Mouse (Mus musculus) C2C12 (cell line): ENCODE results near the gene Ltb4r1. TPM values are rescaled to one million over a fixed set of nuclear protein-coding genes. Genes with fewer than 3 reads are reported as not detected.

Experiments used
- H3K27me3 ChIP-seq: one replicate; pipeline ENCODE4 v1.6.1; 2011; ENCODE audit not compliant: control insufficient read depth, insufficient read depth, insufficient read length
- H3K36me3 ChIP-seq: one replicate; pipeline ENCODE4 v1.6.1; 2011; ENCODE audit not compliant: control insufficient read depth, insufficient read depth
- H3K4me3 ChIP-seq: one replicate; pipeline ENCODE4 v1.5.1; 2011; ENCODE audit warnings: mild to moderate bottlenecking, control low read depth; ENCODE audit not compliant: poor library complexity, insufficient read depth, severe bottlenecking
- H3K79me2 ChIP-seq: one replicate; pipeline ENCODE4 v1.6.1; 2011; ENCODE audit not compliant: control insufficient read depth, insufficient read depth
- H3K79me3 ChIP-seq: one replicate; pipeline ENCODE4 v1.6.1; 2011; ENCODE audit warnings: low read depth, control low read depth
- H3ac ChIP-seq: one replicate; pipeline ENCODE3; 2011; ENCODE audit warnings: low read depth; ENCODE audit not compliant: control insufficient read depth, insufficient read length
- CEBPB ChIP-seq: IDR thresholded peaks from one replicate; pipeline ENCODE4 v1.6.1; 2011; ENCODE audit warnings: low read depth, mild to moderate bottlenecking, control low read depth, moderate library complexity
- CTCF ChIP-seq: IDR thresholded peaks from one replicate; pipeline ENCODE4 v1.5.1; 2011; ENCODE audit not compliant: control insufficient read depth, insufficient read depth, insufficient read length
- FOSL1 ChIP-seq: IDR thresholded peaks from one replicate; pipeline ENCODE4 v1.8.0; 2011; ENCODE audit warnings: mild to moderate bottlenecking, low read length; ENCODE audit not compliant: poor library complexity, insufficient read depth, severe bottlenecking
- MAX ChIP-seq: IDR thresholded peaks from one replicate; pipeline ENCODE4 v1.6.1; 2011; ENCODE audit warnings: mild to moderate bottlenecking, control low read depth
- MYOD1 ChIP-seq: IDR thresholded peaks from one replicate; pipeline ENCODE4 v1.6.1; 2011; ENCODE audit warnings: low read depth; ENCODE audit not compliant: control insufficient read depth, insufficient read length
- MYOG ChIP-seq: IDR thresholded peaks from one replicate; pipeline ENCODE4 v1.6.1; 2011; ENCODE audit not compliant: control insufficient read depth, insufficient read length; ENCODE audit errors: extremely low read depth
- USF1 ChIP-seq: IDR thresholded peaks from one replicate; pipeline ENCODE4 v1.6.1; 2011; ENCODE audit warnings: low read depth, mild to moderate bottlenecking, control low read depth, moderate library complexity
- polyA plus RNA-seq: library from polyadenylated mRNA; unstranded; fragments of >200 nt; fragmentation: generic; extraction: Trizol; gene quantifications from one replicate; pipeline ENCODE4 v1.2.1, GENCODE M21; 2012; ENCODE audit warnings: missing spikeins

Ltb4r1 gene
- polyA plus RNA-seq, 1 experiment = 0.05 TPM

- Histone ChIP-seq H3K36me3 (no peaks in the 10 kb centered on the region), H3K27me3 (peaks cover 13% of the 10 kb centered on the region), H3ac (no peak overlapping the region), H3K79me2 (no peaks in the 10 kb centered on the region), H3K4me3 (no peak overlapping the region), H3K79me3 (no peaks in the 10 kb centered on the region)
- TF ChIP-seq USF1 (no peak), FOSL1 (no peak), MYOD1 (no peak), MAX (no peak), CEBPB (no peak), MYOG (no peak), CTCF (no peak)
Measured at GRCm38 (mm10) chr14:55778686-55779085, 12.9 kb downstream of the Ltb4r1 start.

- no peaks in the 10 kb centered on the region for H3K36me3 ChIP-seq
- H3K79me2 ChIP-seq = no peaks in the 10 kb centered on the region
- H3K27me3 ChIP-seq = peaks cover 5% of the 10 kb centered on the region
- no peak overlapping the region for H3ac ChIP-seq
- no peak for TF ChIP-seq MYOG
- H3K79me3 ChIP-seq = no peaks in the 10 kb centered on the region
- no peak overlapping the region for H3K4me3 ChIP-seq
Measured at GRCm38 (mm10) chr14:55779656-55780055, 13.9 kb downstream of the Ltb4r1 start.

DNA sequence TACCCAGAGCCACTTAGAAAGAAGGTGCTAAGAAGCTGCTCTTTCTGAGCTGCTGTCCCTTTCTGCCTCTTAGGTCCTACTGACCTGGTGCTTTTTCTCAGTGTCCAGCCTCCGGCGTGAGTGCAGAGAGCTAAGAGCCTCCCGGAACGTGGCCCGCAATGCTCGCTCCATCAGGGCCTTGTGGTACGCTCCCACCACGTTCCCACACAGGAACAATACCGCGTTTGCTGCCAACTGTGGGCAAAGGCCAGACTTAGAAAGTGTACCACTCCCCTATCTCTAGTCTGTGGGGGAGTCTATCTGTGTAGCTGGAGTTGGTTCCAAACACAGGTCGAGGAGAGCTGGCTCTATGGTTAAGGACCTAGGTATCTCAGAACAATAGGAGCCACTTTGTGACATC is 15.0 kb downstream of the Ltb4r1 start:
- TF ChIP-seq MYOG (no peak), USF1 (no peak), MYOD1 (no peak), CEBPB (no peak), CTCF (no peak), MAX (no peak), FOSL1 (no peak)
- no peak overlapping the region for H3K4me3 ChIP-seq
- no peaks in the 10 kb centered on the region for H3K79me3 ChIP-seq
- H3K27me3 ChIP-seq = no peaks in the 10 kb centered on the region
- H3K36me3 ChIP-seq = no peaks in the 10 kb centered on the region
- no peak overlapping the region for H3ac ChIP-seq
- no peaks in the 10 kb centered on the region for H3K79me2 ChIP-seq

DNA sequence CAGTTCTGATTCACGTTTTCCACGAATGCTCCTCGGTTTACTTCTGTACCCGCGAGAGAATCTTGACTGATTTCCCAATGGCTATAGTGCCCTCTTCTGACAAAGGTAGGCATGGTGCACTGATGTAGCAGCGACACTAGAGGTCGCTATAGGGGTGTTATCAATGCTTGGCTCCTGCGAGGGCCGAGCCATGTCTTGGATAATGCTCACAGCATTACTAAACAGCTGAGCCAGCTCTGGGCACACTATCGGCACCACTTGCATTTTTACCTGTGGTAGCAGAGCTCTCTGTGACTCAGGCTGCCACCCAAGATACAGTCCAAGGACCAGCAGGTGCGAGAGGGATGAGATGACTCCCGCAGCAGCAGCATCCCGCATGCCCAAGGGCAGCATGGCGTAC is 15.5 kb downstream of the Ltb4r1 start:
- Histone ChIP-seq H3K27me3 (no peaks in the 10 kb centered on the region), H3ac (no peak overlapping the region), H3K79me3 (no peaks in the 10 kb centered on the region), H3K36me3 (no peaks in the 10 kb centered on the region), H3K4me3 (no peak overlapping the region), H3K79me2 (no peaks in the 10 kb centered on the region)
- TF ChIP-seq MYOD1 = no peak
- TF ChIP-seq USF1 = no peak
- peak; percentile 99 for TF ChIP-seq CTCF
- TF ChIP-seq CEBPB = peak; percentile 18
- no peak for TF ChIP-seq MAX
- TF ChIP-seq MYOG = no peak
- TF ChIP-seq FOSL1 = no peak

- Histone ChIP-seq H3K27me3 (no peaks in the 10 kb centered on the region), H3K4me3 (no peak overlapping the region)
Measured at GRCm38 (mm10) chr14:55782361-55782960, 16.7 kb downstream of the Ltb4r1 start.

More at GRCm38 (mm10) chr14:55782361-55782960, 16.7 kb downstream of the Ltb4r1 start:
- no peaks in the 10 kb centered on the region for H3K36me3 ChIP-seq
- no peaks in the 10 kb centered on the region for H3K79me3 ChIP-seq
- TF ChIP-seq MAX = no peak
- TF ChIP-seq MYOG = no peak
- no peak for TF ChIP-seq USF1
- no peak for TF ChIP-seq MYOD1
- no peak for TF ChIP-seq CTCF
- no peak for TF ChIP-seq CEBPB
- TF ChIP-seq FOSL1 = no peak
- no peaks in the 10 kb centered on the region for H3K79me2 ChIP-seq
- no peak overlapping the region for H3ac ChIP-seq
